Mouse (Mus musculus): ENCODE measurements around the gene Nbea. TPM values are rescaled to one million over a fixed set of nuclear protein-coding genes. Genes with fewer than 3 reads are reported as not detected.

The Nbea gene
- polyA plus RNA-seq, 1 experiment from 2014 or later: 20.5 TPM

DNA sequence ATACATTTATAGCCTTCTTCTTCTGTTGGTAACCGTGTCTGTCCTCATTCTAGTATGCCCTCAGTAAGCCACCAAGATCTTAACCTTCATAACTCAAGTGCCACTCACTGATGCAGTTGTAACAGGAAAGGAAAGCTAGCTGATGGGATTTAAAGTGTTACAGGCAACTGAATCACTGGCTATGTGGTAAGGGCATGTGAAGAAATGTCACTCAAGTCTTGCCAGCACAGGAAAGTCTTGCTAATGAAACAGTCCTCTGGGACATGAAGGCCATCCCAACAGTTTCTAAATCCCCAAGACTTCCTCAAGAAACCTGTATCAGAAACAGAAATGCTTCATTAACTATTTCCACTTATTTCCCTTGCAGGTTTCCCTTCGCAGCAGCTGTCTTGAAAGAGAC, 414.8 kb downstream of the Nbea start:
- Histone ChIP-seq H3K4me1 (replicated peaks; ENCODE audit: control insufficient read depth, insufficient read depth, low read length) (no peaks in the 10 kb centered on the region), H3K27me3 (ENCODE audit: control insufficient read depth, insufficient read depth, low read length) (peaks cover 16% of the 10 kb centered on the region), H3K9me3 (ENCODE audit: control insufficient read depth, low read length) (no peaks in the 10 kb centered on the region), H3K36me3 (ENCODE audit: control insufficient read depth, insufficient read depth, low read length) (no peaks in the 10 kb centered on the region), H3K9ac (ENCODE audit: low read length) (no peak overlapping the region), H3K4me3 (ENCODE audit: low read depth, low read length) (no peak overlapping the region), H3K27ac (ENCODE audit: low read depth, low read length) (no peak overlapping the region), H3K4me2 (ENCODE audit: low read depth, low read length, severe bottlenecking) (no peak overlapping the region)
- no peak for ATAC-seq (replicated peaks; ENCODE audit: low FRiP score)
- DNase-seq (ENCODE audit: low spot score): no peak
- 93% methylated on average over 2 of the region's 2 CpGs for WGBS

- Histone ChIP-seq H3K27me3 (ENCODE audit: control insufficient read depth, insufficient read depth, low read length) (peaks cover 50% of the 10 kb centered on the region), H3K4me2 (ENCODE audit: low read depth, low read length, severe bottlenecking) (no peak overlapping the region), H3K9ac (ENCODE audit: low read length) (no peak overlapping the region), H3K4me3 (ENCODE audit: low read depth, low read length) (no peak overlapping the region), H3K9me3 (ENCODE audit: control insufficient read depth, low read length) (no peaks in the 10 kb centered on the region), H3K27ac (ENCODE audit: low read depth, low read length) (no peak overlapping the region), H3K4me1 (replicated peaks; ENCODE audit: control insufficient read depth, insufficient read depth, low read length) (no peaks in the 10 kb centered on the region), H3K36me3 (ENCODE audit: control insufficient read depth, insufficient read depth, low read length) (no peaks in the 10 kb centered on the region)
- WGBS: 18% methylated on average over 8 of the region's 8 CpGs
- DNase-seq (ENCODE audit: low spot score) (no peak), ATAC-seq (replicated peaks; ENCODE audit: low FRiP score) (no peak)
Measured at GRCm38 (mm10) chr3:55763591-55763990, 419.9 kb downstream of the Nbea start.

DNA sequence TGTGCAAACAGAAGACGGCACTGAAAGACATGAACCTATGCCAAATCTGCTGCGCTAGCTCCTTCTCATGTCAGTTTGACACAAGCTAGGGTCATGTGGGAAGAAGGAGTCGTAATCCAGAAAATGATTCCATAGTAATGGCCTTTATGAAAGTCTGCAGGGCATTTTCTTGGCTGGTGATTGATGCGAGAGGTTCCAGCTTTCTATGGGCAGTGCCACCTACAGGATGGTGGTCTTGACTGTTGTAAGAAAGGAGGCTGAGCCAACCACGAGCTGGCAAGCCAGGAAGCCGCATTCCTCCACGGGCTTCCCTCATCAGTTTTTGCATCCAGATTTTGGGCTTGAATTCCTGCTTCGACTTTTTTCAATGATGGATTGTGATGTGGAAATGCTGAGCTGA, 425.2 kb downstream of the Nbea start:
- Histone ChIP-seq H3K9me3 (ENCODE audit: control insufficient read depth, low read length) (no peaks in the 10 kb centered on the region), H3K27ac (ENCODE audit: low read depth, low read length) (no peak overlapping the region), H3K27me3 (ENCODE audit: control insufficient read depth, insufficient read depth, low read length) (peaks cover 61% of the 10 kb centered on the region), H3K36me3 (ENCODE audit: control insufficient read depth, insufficient read depth, low read length) (no peaks in the 10 kb centered on the region), H3K4me2 (ENCODE audit: low read depth, low read length, severe bottlenecking) (no peak overlapping the region), H3K4me1 (replicated peaks; ENCODE audit: control insufficient read depth, insufficient read depth, low read length) (peaks cover 2% of the 10 kb centered on the region; the same call in 1 of the 2 replicates), H3K4me3 (ENCODE audit: low read depth, low read length) (no peak overlapping the region), H3K9ac (ENCODE audit: low read length) (no peak overlapping the region)
- 72% methylated on average over 8 of the region's 8 CpGs for WGBS
- DNase-seq (ENCODE audit: low spot score) (no peak), ATAC-seq (replicated peaks; ENCODE audit: low FRiP score) (no peak)

DNA sequence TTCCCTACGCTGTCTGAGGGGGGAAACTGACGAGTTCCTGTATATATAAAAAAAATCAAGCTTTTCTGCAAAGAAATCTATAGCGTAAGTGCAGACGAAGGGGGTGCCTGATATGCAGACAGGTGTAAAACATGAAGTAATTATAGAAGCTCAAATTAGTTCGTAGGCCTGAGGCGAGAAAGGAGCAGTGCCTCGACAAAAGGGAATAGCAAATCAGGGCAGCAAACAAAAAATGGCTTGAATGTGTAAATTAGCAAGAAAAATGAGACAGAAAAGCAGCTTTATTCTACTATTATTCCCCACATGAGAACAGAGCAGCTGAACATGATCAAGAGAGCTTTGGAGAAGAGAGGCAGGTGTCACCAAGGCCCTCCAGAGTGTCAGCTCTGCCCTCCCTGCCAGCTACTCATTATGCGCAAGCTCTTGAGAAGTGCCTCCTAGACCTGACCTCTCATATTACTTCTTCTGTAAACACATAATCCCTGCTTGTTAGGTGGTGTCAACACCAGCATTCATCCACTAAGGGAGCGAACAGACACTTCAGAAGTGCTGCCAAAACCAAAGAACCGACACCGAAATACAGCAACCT, 426.8 kb downstream of the Nbea start:
- 33% methylated on average over 11 of the region's 11 CpGs for WGBS
- ATAC-seq (replicated peaks; ENCODE audit: low FRiP score) (peak; percentile 57), DNase-seq (ENCODE audit: low spot score) (no peak)
- Histone ChIP-seq H3K4me2 (ENCODE audit: low read depth, low read length, severe bottlenecking) (no peak overlapping the region), H3K27ac (ENCODE audit: low read depth, low read length) (no peak overlapping the region), H3K4me3 (ENCODE audit: low read depth, low read length) (no peak overlapping the region), H3K27me3 (ENCODE audit: control insufficient read depth, insufficient read depth, low read length) (peaks cover 61% of the 10 kb centered on the region), H3K36me3 (ENCODE audit: control insufficient read depth, insufficient read depth, low read length) (no peaks in the 10 kb centered on the region), H3K4me1 (replicated peaks; ENCODE audit: control insufficient read depth, insufficient read depth, low read length) (peaks cover 2% of the 10 kb centered on the region; the same call in 1 of the 2 replicates), H3K9ac (ENCODE audit: low read length) (no peak overlapping the region), H3K9me3 (ENCODE audit: control insufficient read depth, low read length) (no peaks in the 10 kb centered on the region)

- Histone ChIP-seq H3K4me3 (ENCODE audit: low read depth, low read length) (no peak overlapping the region), H3K27me3 (ENCODE audit: control insufficient read depth, insufficient read depth, low read length) (peaks cover 59% of the 10 kb centered on the region), H3K27ac (ENCODE audit: low read depth, low read length) (no peak overlapping the region), H3K36me3 (ENCODE audit: control insufficient read depth, insufficient read depth, low read length) (no peaks in the 10 kb centered on the region), H3K4me1 (replicated peaks; ENCODE audit: control insufficient read depth, insufficient read depth, low read length) (peaks cover 2% of the 10 kb centered on the region; the same call in 1 of the 2 replicates), H3K9me3 (ENCODE audit: control insufficient read depth, low read length) (no peaks in the 10 kb centered on the region), H3K9ac (ENCODE audit: low read length) (no peak overlapping the region), H3K4me2 (ENCODE audit: low read depth, low read length, severe bottlenecking) (no peak overlapping the region; the same call in 1 of the 2 replicates)
- WGBS: 9% methylated on average over 11 of the region's 11 CpGs
- ATAC-seq (replicated peaks; ENCODE audit: low FRiP score) (peak; percentile 90), DNase-seq (ENCODE audit: low spot score) (peak; percentile 77)
Measured at GRCm38 (mm10) chr3:55755805-55756601, 427.5 kb downstream of the Nbea start.

DNA sequence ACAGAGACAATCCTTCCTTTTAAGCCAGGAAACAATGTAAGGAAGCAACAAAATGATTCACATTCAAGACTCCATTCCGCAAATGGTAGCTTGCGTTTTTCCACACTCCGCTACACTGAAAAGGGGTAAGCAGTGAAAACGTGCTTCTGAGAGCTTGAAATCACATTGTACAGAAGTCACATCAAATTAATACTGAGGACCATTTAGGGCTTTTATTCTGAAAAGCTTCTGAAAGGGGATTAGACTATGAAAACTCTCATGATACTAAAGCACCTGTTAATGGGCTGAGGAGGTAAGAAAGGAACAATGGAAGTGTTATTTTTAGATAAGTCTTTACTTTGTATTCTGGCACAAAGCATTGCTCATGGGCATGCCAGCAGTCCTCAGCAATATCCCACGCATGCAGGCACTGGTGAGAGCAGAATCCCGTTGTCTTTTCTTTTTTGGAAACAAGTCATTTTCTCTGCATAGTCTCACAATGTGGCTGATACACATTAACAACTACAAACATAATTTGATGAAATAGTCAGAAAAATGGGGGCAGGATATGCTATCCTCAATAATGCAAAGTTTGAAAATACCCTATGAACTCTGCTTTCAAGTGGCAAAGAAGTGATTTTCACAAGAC, 428.4 kb downstream of the Nbea start:
- H3K9ac ChIP-seq (ENCODE audit: low read length): no peak overlapping the region
- H3K4me1 ChIP-seq (replicated peaks; ENCODE audit: control insufficient read depth, insufficient read depth, low read length): peaks cover 2% of the 10 kb centered on the region; the same call in 1 of the 2 replicates
- no peak for DNase-seq (ENCODE audit: low spot score)
- H3K9me3 ChIP-seq (ENCODE audit: control insufficient read depth, low read length): no peaks in the 10 kb centered on the region
- H3K27me3 ChIP-seq (ENCODE audit: control insufficient read depth, insufficient read depth, low read length): peaks cover 61% of the 10 kb centered on the region
- no peak overlapping the region for H3K27ac ChIP-seq (ENCODE audit: low read depth, low read length)
- no peaks in the 10 kb centered on the region for H3K36me3 ChIP-seq (ENCODE audit: control insufficient read depth, insufficient read depth, low read length)
- 27% methylated on average over 6 of the region's 6 CpGs for WGBS
- no peak overlapping the region for H3K4me2 ChIP-seq (ENCODE audit: low read depth, low read length, severe bottlenecking)
- no peak for ATAC-seq (replicated peaks; ENCODE audit: low FRiP score)
- H3K4me3 ChIP-seq (ENCODE audit: low read depth, low read length): no peak overlapping the region

DNA sequence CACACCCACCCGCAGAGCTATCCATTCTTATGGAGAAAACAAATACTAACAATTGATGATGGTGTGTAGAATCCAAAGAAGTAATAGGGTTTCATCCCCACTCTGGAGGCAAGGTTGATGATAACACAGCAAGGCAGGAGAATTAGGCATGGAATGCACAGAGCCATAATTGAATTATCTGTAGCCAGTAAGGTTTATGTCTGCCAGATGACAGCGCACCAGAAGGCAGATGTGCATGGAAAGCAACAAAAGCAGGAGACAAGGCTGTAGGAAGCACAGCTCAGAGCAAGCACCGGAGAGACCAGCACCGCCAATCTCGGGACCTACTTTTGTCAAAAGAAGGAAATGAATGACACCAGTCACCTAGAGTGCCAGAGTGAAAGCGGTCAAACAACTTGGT, 429.6 kb downstream of the Nbea start:
- Histone ChIP-seq H3K4me3 (ENCODE audit: low read depth, low read length) (no peak overlapping the region), H3K9ac (ENCODE audit: low read length) (no peak overlapping the region), H3K27ac (ENCODE audit: low read depth, low read length) (no peak overlapping the region), H3K4me2 (ENCODE audit: low read depth, low read length, severe bottlenecking) (no peak overlapping the region), H3K9me3 (ENCODE audit: control insufficient read depth, low read length) (no peaks in the 10 kb centered on the region), H3K4me1 (replicated peaks; ENCODE audit: control insufficient read depth, insufficient read depth, low read length) (peaks cover 2% of the 10 kb centered on the region; the same call in 1 of the 2 replicates), H3K27me3 (ENCODE audit: control insufficient read depth, insufficient read depth, low read length) (peaks cover 58% of the 10 kb centered on the region), H3K36me3 (ENCODE audit: control insufficient read depth, insufficient read depth, low read length) (no peaks in the 10 kb centered on the region)
- ATAC-seq (replicated peaks; ENCODE audit: low FRiP score) (no peak), DNase-seq (ENCODE audit: low spot score) (no peak)
- WGBS: 86% methylated on average over 6 of the region's 6 CpGs

GRCm38 (mm10) chr3:55752558-55752957, 430.9 kb downstream of the Nbea start:
- peaks cover 55% of the 10 kb centered on the region for H3K27me3 ChIP-seq (ENCODE audit: control insufficient read depth, insufficient read depth, low read length)

More at GRCm38 (mm10) chr3:55752558-55752957, 430.9 kb downstream of the Nbea start:
- WGBS: 74% methylated on average over 4 of the region's 4 CpGs
- no peak overlapping the region for H3K4me2 ChIP-seq (ENCODE audit: low read depth, low read length, severe bottlenecking)
- H3K36me3 ChIP-seq (ENCODE audit: control insufficient read depth, insufficient read depth, low read length): no peaks in the 10 kb centered on the region
- ATAC-seq (replicated peaks; ENCODE audit: low FRiP score): no peak
- H3K4me3 ChIP-seq (ENCODE audit: low read depth, low read length): no peak overlapping the region
- no peak overlapping the region for H3K27ac ChIP-seq (ENCODE audit: low read depth, low read length)
- H3K9me3 ChIP-seq (ENCODE audit: control insufficient read depth, low read length): no peaks in the 10 kb centered on the region
- H3K9ac ChIP-seq (ENCODE audit: low read length): no peak overlapping the region
- peaks cover 2% of the 10 kb centered on the region; the same call in 1 of the 2 replicates for H3K4me1 ChIP-seq (replicated peaks; ENCODE audit: control insufficient read depth, insufficient read depth, low read length)
- DNase-seq (ENCODE audit: low spot score): no peak

Data from forebrain, embryonic 11.5 days (tissue).